Mouse (Mus musculus) adrenal gland, postnatal 25 days (tissue): ENCODE results near the gene Shank3. TPM values are rescaled to one million over a fixed set of nuclear protein-coding genes. Genes with fewer than 3 reads are reported as not detected.

Source experiments
- DNase-seq: peaks from one replicate; pipeline ENCODE4 v3.0.0; 2021; ENCODE audit warnings: mixed read lengths
- total RNA-seq: library from RNA; stranded (reverse); gene quantifications from 2 replicates; pipeline ENCODE4 v1.2.3, GENCODE M21; 2021

The Shank3 gene
- total RNA-seq, 1 experiment from 2014 or later = 52.2 TPM

DNA sequence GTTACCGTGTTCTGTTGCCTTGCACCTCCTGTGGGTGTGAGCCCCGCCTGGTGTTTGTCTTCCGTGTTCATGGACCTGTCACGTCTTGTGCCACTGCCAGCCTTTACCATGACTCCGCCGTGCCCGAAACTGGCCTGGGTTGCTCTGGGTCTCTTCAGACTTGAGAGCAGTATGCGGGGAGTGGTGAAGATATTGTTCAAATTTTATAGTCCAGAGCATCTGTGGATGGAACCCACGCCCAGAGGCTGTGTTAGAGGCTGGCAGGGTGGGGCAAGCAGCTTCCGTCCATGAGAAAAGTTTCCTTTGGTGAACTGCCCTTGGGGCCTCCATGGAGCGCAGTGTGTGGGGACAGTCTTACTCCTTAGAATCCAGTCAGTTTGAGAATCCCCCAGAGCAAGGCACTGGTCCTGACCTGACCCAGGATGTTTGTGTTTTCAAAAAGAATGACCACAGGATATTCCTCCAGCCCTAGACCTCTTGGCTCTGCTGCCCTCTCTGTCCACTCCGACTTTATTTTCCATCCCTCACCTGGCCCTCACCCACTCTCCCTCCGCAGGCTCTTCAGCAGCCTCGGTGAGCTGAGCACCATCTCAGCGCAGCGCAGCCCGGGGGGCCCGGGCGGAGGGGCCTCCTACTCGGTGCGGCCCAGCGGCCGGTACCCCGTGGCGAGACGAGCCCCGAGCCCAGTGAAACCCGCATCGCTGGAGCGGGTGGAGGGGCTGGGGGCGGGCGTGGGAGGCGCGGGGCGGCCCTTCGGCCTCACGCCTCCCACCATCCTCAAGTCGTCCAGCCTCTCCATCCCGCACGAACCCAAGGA, 58.0 kb downstream of the Shank3 start:
- no peak for DNase-seq

DNA sequence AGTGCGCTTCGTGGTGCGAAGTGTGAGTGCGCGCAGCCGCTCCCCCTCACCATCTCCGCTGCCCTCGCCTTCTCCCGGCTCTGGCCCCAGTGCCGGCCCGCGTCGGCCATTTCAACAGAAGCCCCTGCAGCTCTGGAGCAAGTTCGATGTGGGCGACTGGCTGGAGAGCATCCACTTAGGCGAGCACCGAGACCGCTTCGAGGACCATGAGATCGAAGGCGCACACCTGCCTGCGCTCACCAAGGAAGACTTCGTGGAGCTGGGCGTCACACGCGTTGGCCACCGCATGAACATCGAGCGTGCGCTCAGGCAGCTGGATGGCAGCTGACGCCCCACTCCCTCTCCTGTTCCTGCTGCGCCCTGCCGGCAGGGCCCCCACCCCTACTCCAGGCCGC, 58.6 kb downstream of the Shank3 start:
- no peak for DNase-seq

DNA sequence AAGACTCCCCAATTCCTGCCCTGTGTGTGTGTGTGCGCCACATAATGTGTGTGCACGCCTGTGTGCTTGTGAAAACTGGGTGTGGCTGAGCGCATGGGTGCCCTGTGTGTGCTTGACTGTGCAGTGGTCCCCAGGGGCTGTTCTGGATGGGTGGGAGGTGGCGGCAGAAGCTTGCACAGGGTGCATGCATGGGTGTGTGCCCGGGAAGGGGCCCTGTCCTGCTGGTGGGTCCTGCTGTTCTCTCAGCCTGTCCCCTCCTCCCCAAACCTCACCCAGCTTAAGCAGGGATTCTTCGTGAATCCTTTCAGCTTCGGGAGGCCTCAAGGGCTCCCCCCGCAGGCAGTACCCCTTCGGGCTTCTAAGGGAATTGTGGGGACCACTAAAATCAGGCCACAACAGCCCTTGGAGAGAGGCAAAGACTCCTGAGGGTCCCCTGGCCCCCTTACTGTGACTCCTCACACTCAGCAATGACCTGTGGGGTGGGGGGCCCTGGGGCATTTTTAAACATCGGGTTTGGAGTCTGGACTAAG, 59.8 kb downstream of the Shank3 start:
- DNase-seq = no peak

DNA sequence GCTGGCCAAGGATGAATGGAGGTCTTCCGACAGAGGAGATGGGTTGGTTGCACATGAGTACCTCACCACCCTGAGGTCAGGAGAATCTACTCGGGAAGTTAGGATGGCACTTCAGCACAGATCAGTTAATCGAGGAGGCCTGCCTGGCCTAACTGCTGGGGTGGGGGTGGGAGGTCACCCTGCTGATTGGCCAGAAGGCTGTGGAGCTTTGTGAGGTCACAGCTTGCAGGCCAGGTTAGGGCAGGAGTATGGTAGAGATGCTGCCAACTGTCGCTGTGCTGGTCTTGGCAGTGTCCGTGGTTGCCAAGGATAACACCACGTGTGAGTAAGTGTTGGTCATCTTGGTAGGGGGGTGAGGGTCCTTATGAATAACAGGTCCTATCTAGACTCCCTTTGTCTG, 68.7 kb downstream of the Shank3 start, which contains the start of gene Acr:
TSS of gene Acr (plus strand) at position 213 of the 400 bp plus-strand sequence.
- DNase-seq = no peak

DNA sequence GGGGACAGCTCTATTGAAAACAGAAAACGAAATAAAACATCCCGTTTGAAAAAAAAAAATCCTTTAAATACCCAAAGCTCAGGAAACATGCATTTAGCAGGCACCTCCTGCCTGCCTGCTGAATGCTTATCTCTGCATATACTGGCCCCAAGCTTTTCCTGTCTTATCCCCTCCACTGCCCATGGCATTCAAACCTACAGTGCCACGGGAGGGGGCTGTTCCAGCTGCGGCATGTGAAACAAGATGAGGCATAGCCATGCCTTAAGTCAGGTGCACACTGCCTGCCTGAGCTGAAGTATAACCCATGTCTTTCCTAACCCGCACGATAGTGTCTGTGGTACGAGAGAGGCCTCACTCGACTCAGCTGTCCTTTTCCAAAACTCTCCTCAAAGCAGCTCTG, 72.7 kb downstream of the Shank3 start:
- DNase-seq = no peak

DNA sequence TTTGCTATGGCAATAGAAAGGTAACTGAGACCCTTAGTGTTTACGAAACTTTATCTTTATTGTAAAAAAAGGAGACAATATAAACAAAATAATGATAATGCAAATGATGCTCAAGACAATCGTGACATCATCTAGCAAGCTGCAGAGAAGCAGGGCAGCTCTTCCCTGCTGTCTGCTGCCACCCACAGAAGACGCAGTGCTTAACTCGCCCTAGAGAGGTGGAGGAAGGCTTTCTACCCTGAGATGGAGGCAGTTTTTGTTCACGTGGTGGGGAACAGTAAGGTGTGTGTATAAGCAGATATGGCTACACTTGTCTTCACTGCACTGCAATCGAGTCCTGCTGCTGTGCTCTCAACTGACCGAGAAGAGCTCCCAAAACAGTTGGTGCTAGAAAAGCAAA, 83.1 kb downstream of the Shank3 start:
- DNase-seq = no peak

DNA sequence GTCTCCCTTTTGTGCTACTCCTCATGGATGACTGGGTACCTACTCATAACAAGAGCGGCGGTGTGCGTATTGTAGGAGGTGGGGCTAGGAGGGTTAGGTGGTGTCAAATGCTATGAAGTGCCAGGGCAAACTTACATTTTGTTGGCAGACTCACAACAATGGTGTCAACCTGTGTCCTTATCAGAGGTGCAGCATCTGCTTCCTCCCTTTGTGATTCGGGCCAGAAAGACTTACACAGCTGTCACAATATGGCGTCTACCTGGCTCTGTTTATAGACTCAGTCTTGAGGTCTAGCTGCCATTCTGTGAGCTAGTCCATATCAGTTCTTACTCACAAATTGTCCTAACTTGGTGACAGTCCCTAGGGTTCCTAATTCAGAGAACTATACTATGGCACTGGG, 85.7 kb downstream of the Shank3 start:
- no peak for DNase-seq

DNA sequence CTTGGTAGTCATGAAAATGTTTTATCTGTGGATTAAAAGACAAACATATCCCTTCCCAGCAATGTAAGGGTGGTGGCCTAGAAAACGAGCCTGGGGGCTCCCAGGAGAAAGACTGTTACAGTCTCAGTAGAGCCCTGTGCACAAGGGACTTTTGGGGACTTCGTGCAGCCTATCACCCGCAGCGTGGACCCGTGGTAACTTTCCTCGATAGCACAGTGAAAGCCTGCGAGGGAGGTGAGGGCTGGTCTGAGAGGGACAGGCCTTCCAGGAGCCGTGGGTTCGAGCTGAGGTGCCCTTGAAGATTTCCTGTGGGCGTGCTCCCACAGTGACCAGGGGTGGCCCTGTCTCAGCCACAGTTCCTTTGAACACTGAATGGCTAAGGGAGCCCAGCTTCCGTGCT, 86.2 kb downstream of the Shank3 start:
- no peak for DNase-seq

DNA sequence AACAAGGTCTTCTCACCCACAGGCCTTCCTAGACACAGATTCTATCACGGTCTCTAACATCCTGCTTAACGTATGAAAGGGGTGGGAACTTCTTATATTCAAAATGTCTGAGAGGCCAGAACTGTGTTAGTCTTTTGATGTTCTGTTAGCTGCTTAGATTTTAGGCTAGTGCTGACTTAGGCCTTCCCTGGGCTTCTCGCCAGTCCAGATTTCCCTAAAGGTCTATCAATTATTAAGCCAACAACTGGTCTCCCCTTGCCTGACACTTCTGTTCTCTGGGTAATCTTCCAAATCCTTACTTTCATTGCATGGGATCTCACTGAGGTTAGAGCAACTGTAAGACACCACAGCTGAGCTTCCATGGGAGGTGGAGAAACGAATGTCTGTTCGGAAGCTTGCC, 89.7 kb downstream of the Shank3 start:
- no peak for DNase-seq

DNA sequence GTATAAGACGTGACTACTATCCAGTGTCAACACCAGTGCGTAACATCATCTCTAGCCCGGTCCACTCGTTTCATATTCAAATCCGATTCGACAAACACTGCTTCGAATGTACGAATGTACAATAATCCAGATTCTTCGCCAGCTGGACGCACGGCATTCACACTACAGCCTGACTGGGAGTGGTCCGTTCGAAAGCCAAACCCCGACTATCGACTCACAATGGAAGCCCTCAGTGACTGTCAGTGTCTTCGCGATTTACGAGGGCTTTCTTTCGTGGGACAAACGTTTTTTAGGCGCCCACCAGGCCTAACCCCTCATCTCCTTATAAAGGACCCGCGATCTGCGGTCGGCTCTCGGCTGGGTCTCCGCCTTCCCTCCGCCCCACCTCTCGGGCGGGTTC, 91.9 kb downstream of the Shank3 start:
- DNase-seq = no peak

DNA sequence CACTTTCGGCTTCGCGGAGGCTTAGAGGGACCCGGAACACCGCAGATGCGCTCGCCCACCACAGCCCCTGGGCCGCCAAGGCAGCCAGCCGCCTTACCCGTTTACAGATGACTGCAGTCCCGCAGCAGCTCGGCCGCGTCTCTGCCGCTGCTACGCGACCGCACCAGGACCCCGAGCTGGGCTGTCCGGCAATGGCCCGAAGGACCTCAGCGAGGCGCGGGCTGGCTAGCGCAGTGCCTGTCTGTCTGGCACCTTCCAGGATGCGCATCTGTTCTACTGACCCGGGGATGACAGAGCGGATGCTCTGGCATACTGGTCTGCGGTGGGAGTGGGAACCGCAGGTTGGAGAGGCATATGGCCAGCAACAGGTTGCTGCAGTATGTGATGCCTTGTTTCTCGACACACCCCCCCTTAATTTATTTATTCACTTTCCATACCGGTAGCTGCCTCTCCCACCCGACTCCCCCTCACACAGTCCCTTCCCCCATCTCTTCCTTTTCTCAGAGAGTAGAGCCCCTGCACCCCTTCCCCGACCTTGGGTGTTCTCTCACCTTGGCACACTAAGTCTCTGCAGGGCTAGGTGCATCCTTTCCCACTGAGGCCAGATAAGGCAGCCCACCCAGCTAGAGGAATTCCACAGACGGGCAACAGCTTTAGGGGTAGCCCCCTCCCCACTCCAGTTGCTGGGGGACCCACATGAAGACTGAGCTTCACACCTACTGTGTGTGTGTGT, 92.5 kb downstream of the Shank3 start, which contains the start of gene Rabl2:
TSS of gene Rabl2 (minus strand) at position 201 of the 733 bp plus-strand sequence.
- peak; percentile 90 for DNase-seq

DNA sequence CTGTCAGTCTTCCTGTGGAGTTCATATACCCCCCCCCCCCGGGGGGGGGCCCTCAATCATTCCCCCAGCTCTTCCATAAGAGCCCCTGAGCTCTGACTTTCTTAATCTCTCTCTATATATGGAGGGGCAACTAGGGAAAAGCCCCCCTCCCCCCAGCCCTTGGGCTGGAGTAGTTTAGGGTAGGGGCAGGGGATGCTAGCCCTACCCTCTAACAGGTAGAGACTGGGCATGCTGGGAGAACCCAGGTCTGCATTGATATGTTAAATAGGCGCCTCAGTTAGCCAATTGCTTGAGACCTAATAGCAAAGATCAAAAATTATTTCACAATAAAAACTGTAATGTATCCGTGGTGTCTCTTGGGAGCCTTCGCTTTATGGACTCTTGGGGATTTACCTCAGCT, 93.1 kb downstream of the Shank3 start:
- no peak for DNase-seq

DNA sequence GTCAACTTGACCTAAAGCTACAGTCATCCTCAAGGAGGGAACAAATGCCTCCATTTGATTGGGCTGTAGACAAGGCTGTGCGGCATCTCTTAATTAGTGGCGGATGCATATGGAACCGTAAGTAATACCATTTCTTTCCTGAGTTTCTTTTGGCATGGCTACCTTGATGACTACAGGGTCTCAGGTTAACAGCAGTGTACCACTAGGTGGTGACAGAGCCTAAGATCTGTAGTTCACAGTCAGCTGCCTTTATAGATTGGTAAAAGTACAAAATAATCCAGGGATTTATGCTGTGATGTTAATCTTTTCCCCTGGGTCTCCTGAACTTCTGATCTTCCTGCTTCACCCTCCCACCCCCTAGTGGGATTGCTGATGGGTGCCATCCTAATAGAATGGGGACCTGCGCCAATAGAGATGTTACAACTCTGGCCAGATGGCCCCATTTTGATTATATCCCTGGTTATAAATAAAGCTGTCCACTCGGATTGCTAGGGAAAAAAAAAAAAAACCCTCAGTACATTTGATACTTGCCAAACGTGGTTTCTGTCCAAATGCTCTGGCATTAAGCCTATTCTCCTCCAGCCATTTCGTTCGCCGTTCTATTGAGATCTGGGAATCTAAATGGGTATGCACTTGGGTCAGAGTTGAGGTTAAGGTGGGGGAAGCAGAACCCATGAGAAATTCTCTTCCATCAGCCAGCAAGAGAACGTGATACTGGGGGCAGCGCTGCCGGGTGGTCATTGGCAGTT, 106.6 kb downstream of the Shank3 start:
- DNase-seq = no peak

DNA sequence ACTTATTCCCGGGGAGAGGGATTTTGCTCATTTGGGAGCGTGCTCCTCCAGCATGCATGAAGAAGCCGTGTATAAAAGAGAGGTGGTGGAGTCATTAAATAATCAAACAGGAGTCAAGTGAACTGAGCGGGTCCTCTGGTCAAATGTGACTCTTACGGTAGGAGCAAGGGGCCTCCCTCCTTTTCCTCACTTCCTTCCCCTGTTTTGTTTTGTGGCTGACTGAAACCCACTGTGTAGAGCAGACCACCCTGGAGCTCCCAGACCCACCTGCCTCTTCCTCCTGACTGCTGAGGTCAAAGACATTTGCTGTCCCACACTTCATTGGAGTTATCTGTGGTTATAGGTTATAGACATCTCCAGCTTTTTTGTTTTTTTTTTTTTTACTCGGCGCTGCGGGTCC, 108.1 kb downstream of the Shank3 start:
- DNase-seq = no peak

DNA sequence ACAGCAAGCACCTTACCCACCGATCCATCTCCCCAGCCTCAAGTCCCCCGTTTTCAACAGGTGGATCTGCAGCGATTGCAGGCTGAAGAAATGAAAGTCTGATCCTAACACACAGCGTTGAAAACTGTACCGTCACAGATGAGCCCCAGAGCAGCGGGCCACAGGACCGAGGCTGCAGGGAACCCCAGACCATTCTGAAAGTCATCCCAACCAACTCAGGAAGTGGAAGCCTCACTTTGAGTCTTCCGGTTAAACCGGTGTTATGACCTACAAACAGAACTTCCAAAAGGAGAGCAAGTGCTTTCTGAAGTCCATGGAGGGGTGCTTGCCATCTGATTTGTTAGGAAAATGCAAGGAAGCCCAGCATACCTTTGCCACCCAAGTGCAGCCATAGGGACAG, 108.5 kb downstream of the Shank3 start:
- DNase-seq = no peak

Other genes with a start within 250 kb of the Shank3 start
- 101 and 107 TPM in 2 replicates for gene Sbf1, start 184.3 kb upstream of the Shank3 start, total RNA-seq
- gene Adm2, start 176.9 kb upstream of the Shank3 start, total RNA-seq = not detected in 2 replicates
- gene Miox, start 165.2 kb upstream of the Shank3 start, total RNA-seq = not detected in 2 replicates
- 40.6 and 41.6 TPM in 2 replicates for gene Lmf2, start 144.0 kb upstream of the Shank3 start, total RNA-seq
- 67.8 and 88.4 TPM in 2 replicates for gene Ncaph2, start 143.9 kb upstream of the Shank3 start, total RNA-seq
- 26.0 and 35.6 TPM in 2 replicates for gene Sco2, start 125.8 kb upstream of the Shank3 start, total RNA-seq
- gene Tymp, start 122.6 kb upstream of the Shank3 start, total RNA-seq = 0.67 and 0.76 TPM in 2 replicates
- gene Odf3b, start 120.3 kb upstream of the Shank3 start, total RNA-seq = 0.91 TPM in 1 of 2 replicates, not detected in the other
- gene Klhdc7b, start 114.7 kb upstream of the Shank3 start, total RNA-seq = not detected in 2 replicates
- not detected in 2 replicates for gene Syce3, start 89.1 kb upstream of the Shank3 start, total RNA-seq
- gene Cpt1b, start 73.8 kb upstream of the Shank3 start, total RNA-seq = 101 and 132 TPM in 2 replicates
- gene C730034F03Rik, start 70.0 kb upstream of the Shank3 start, total RNA-seq = 1.5 and 2.0 TPM in 2 replicates
- gene Gm44502, start 69.9 kb upstream of the Shank3 start, total RNA-seq = 10.4 TPM in 1 of 2 replicates, not detected in the other
- 72.8 and 73.9 TPM in 2 replicates for gene Chkb, start 69.7 kb upstream of the Shank3 start, total RNA-seq
- gene Mapk8ip2, start 45.7 kb upstream of the Shank3 start, total RNA-seq = 6.2 and 10.1 TPM in 2 replicates
- 21.8 and 22.2 TPM in 2 replicates for gene Arsa, start 22.2 kb upstream of the Shank3 start, total RNA-seq
- 0.46 TPM in 1 of 2 replicates, not detected in the other for gene Acr, start 68.7 kb downstream of the Shank3 start, total RNA-seq
- gene Rabl2, start 92.3 kb downstream of the Shank3 start, total RNA-seq = 13.2 and 16.2 TPM in 2 replicates